Mouse (Mus musculus) c-Kit-positive CD71-positive TER-119-positive erythroid progenitor cells, embryonic 14.5 days (primary cell): ENCODE results near the gene Gm3095.
"Not testable (repeated sequence)": the region's sequence is repeated elsewhere in the genome, so short reads cannot be mapped to it uniquely, and the experiment has no call there.

ENCODE experiments used
- DNase-seq: peaks from one replicate; pipeline ENCODE4 v3.0.0-alpha.2; 2013; ENCODE audit warnings: low spot score

The Gm3095 gene

DNA sequence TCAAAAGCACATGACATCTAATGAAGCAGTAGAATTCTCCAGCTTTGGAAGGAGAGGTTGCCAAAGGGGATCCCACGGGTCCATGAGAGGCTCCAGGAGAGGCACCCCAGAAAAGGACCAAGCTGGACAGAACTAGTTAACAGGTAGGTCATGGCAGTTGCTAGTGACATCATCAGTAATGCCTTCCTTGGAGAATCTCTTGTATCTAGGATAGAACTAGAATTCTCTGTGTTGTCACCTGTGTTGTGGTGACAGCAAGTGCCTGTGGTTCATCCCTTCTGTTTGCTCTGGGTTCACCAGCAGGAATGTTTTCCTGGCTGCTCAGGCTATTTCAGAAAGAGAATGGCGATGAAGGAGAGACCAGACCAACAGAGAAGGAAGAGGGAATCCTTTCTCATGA, at the start of gene Gm3095:
TSS of gene Gm3095 (plus strand) at position 301 of the 400 bp plus-strand sequence.
- DNase-seq, result not testable (repeated sequence)

DNA sequence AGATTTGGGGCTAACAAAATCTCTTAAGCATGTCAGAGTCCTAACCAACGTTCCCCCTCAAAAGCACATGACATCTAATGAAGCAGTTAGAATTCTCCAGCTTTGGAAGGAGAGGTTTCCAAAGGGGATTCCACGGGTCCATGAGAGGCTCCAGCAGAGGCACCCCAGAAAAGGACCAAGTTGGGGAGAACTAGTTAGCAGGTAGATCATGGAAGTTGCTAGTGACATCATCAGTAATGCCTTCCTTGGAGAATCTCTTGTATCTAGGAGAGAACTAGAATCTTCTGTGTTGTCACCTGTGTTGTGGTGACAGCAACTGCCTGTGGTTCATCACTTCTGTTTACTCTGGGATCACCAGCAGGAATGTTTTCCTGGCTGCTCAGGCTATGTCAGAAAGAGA, 31.9 kb upstream of the Gm3095 start, which contains the start of gene Gm3029:
TSS of gene Gm3029 (plus strand) at position 301 of the 400 bp plus-strand sequence.
- not testable (repeated sequence) for DNase-seq

DNA sequence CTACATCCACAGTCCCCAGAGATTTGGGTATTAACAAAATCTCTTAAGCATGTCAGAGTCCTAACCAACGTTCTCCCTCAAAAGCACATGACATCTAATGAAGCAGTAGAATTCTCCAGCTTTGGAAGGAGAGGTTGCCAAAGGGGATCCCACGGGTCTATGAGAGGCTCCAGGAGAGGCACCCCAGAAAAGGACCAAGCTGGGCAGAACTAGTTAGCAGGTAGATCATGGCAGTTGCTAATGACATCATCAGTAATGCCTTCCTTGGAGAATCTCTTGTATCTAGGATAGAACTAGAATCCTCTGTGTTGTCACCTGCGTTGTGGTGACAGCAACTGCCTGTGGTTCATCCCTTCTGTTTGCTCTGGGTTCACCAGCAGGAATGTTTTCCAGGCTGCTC, 34.7 kb downstream of the Gm3095 start, which contains the start of gene Gm3099:
TSS of gene Gm3099 (plus strand) at position 301 of the 400 bp plus-strand sequence.
- DNase-seq, result not testable (repeated sequence)
